Comparison of ENCODE assay signal across 9 mouse cellular contexts in genomic region chr12:17441495-17441894, GRCm38 (mm10).
DNase-seq lines count a peak whose midpoint lies in the region; ATAC-seq and TF ChIP-seq lines count a peak whose summit lies in the region.
"Had no signal": no experiment of that assay in that cellular context is flagged by ENCODE, and none has a peak within 500 bp of the region (broad histone marks: within the 10 kb centered on the region; RNA-seq: fewer than 3 reads in every experiment).

No protein-coding gene starts in this region.

- H3K4me2 ChIP-seq in hindbrain, embryonic 12.5 days (replicated peaks) = no peak overlapping the region
- no peak overlapping the region for H3K4me2 ChIP-seq in liver, embryonic 11.5 days

- no peak overlapping the region for H3K4me3 ChIP-seq in hindbrain, embryonic 10.5 days
- H3K4me3 ChIP-seq in hindbrain, embryonic 12.5 days = no peak overlapping the region
- no peak overlapping the region for H3K4me3 ChIP-seq in liver, embryonic 11.5 days (ENCODE audit: low read depth, low read length)

- H3K9me3 ChIP-seq in hindbrain, embryonic 10.5 days = no peaks in the 10 kb centered on the region
- no peaks in the 10 kb centered on the region for H3K9me3 ChIP-seq in hindbrain, embryonic 12.5 days (replicated peaks)
- no peaks in the 10 kb centered on the region for H3K9me3 ChIP-seq in liver, embryonic 11.5 days (ENCODE audit: control insufficient read depth, low read length)

- 58% methylated on average over 9 of the region's 9 CpGs for WGBS in hindbrain, embryonic 10.5 days
- WGBS in hindbrain, embryonic 12.5 days = 45% methylated on average over 9 of the region's 9 CpGs
- WGBS in liver, embryonic 11.5 days = 66% methylated on average over 9 of the region's 9 CpGs

- H3K27me3 ChIP-seq in hindbrain, embryonic 10.5 days (ENCODE audit: insufficient read depth, poor library complexity, severe bottlenecking) = no peaks in the 10 kb centered on the region
- no peaks in the 10 kb centered on the region for H3K27me3 ChIP-seq in hindbrain, embryonic 12.5 days
- no peaks in the 10 kb centered on the region for H3K27me3 ChIP-seq in liver, embryonic 11.5 days (replicated peaks; ENCODE audit: control insufficient read depth, insufficient read depth, low read length)

- no peaks in the 10 kb centered on the region for H3K36me3 ChIP-seq in hindbrain, embryonic 10.5 days
- no peaks in the 10 kb centered on the region for H3K36me3 ChIP-seq in hindbrain, embryonic 12.5 days
- no peaks in the 10 kb centered on the region for H3K36me3 ChIP-seq in liver, embryonic 11.5 days (ENCODE audit: control insufficient read depth, insufficient read depth, low read length)

- peak overlapping the region; percentile 16; the same call in 1 of the 2 replicates for H3K27ac ChIP-seq in hindbrain, embryonic 10.5 days
- no peak overlapping the region for H3K27ac ChIP-seq in hindbrain, embryonic 12.5 days
- 0 out of 2 replicates have a peak overlapping the region, but pooled peaks have one; percentile 13 for H3K27ac ChIP-seq in liver, embryonic 11.5 days (ENCODE audit: low read depth, low read length)

- no peak overlapping the region for H3K9ac ChIP-seq in hindbrain, embryonic 12.5 days
- H3K9ac ChIP-seq in liver, embryonic 11.5 days (ENCODE audit: low read depth, low read length) = no peak overlapping the region

- peaks cover 16% of the 10 kb centered on the region; the same call in 1 of the 2 replicates for H3K4me1 ChIP-seq in hindbrain, embryonic 10.5 days (replicated peaks)
- peaks cover 7% of the 10 kb centered on the region for H3K4me1 ChIP-seq in hindbrain, embryonic 12.5 days
- H3K4me1 ChIP-seq in liver, embryonic 11.5 days (replicated peaks; ENCODE audit: control insufficient read depth, insufficient read depth, low read length) = peaks cover 7% of the 10 kb centered on the region; the same call in 1 of the 2 replicates

- ATAC-seq in hindbrain, embryonic 12.5 days (ENCODE audit: low FRiP score) = no peak
- peak; percentile 46; the same call in 1 of the 2 replicates for ATAC-seq in liver, embryonic 11.5 days (replicated peaks; ENCODE audit: low FRiP score)

- no peak for DNase-seq in hindbrain, embryonic 10.5 days (ENCODE audit: low spot score)
- peak; percentile 88 to 92 for DNase-seq in adrenal gland, adult (ENCODE audit: inconsistent age in 2 of 2, low spot score in 1 of 2)
- DNase-seq in brain, embryonic 14.5 days (ENCODE audit: low read depth) = peak; percentile 37
- DNase-seq in liver, embryonic 11.5 days (ENCODE audit: low spot score) = no peak
- DNase-seq in layer of hippocampus, adult 8-10 months (ENCODE audit: low spot score in 2 of 2) = no peak
- no peak for DNase-seq in lung, postnatal 4 days
- no peak for DNase-seq in spleen, postnatal 4 days (ENCODE audit: low spot score in 2 of 2)
- DNase-seq: thymus, adult 18-20 months had no signal

- TF ChIP-seq POLR2A in brain, embryonic 14.5 days (IDR thresholded peaks at IDR 0.05; ENCODE audit: borderline replicate concordance, extremely low read depth, insufficient read depth, insufficient read length, poor library complexity, severe bottlenecking) = no peak

- no peak for TF ChIP-seq CTCF in brain, embryonic 14.5 days (IDR thresholded peaks at IDR 0.05; ENCODE audit: borderline replicate concordance, extremely low read depth, insufficient read depth, insufficient read length)

Comparison
In these comparisons a context has a peak if more than half of its experiments do, and no peak if none do; other contexts are left out.
1. DNase-seq: peak in adrenal gland, adult (2 of 2) and brain, embryonic 14.5 days (single experiment); none in hindbrain, embryonic 10.5 days (single experiment), liver, embryonic 11.5 days (single experiment), layer of hippocampus, adult 8-10 months (0 of 2), lung, postnatal 4 days (0 of 2) and spleen, postnatal 4 days (0 of 2).